Mouse (Mus musculus): ENCODE results near the gene Nprl3.
A peak's percentile ranks its signal among the peaks of the same experiment; 100 is the strongest.
"Not testable (repeated sequence)": the region's sequence is repeated elsewhere in the genome, so short reads cannot be mapped to it uniquely, and the experiment has no call there.

Gene Nprl3

GRCm38 (mm10) chr11:32267188-32267884 lies at the start of gene Nprl3:
Nprl3 (minus strand) TSS chr11:32267707.
- peak; percentile 97 for DNase-seq

- DNase-seq, result no peak
These were observed 48.5 kb upstream of the Nprl3 start for GRCm38 (mm10) chr11:32316009-32316408.

DNA sequence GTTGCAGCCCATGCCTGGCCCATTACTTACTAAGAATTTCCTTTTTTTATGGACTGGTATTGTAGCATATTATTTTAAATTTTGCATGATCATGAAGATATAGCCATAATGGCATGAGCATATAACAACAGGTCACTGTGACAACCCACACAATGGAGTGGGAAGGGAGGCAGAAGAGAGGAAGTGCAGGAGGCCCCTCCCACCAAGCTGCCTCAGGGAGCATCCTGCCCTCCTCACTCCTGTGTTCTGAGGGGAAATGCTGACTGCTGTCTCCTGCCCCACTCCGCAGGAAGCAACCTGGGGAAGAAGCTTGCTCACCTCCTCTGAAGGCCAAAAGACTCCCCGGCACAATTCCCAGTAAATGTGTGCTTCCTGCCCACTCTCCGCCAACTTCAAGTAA lies 42.4 kb upstream of the Nprl3 start:
- no peak for DNase-seq

DNA sequence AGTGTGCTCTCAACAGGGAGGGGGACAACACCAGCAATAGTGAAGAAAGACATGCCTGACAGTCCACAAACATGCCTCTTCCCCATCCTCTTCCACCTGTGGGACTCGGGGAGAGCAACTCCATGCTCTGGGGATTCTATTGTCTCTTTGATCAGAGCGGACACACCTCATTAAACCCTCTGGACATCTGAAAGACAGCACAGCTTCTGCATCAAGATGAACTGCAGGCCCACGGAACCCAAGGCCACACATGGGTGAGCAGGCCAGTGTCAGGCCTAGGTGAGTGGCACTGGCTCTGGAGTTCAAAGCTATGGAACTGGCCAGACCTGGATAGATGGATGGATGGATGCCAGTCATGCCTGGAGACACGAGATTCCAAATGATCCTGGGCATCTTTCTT lies 41.9 kb upstream of the Nprl3 start:
- no peak for DNase-seq

- DNase-seq, result no peak
These were observed 39.5 kb upstream of the Nprl3 start for GRCm38 (mm10) chr11:32307006-32307405.

DNA sequence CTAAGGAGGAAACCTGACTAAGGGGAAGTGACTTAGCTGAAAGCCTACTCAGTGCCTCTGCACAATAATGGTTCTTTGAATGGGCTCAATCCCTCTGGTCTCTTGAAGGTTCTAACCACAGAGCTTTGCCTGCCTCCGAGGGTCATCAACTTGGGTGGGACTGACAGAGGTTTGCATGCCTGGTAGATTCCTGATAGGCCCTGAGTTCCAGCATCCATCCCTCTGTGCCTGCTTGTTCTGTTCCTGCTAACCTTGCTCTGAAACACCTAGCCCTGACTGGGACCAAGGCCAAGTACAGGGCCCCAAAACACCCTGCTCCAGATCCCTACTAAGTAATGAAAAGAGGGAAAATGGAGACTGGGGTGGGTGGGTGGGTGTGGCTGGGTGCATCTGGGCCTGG lies 35.9 kb upstream of the Nprl3 start:
- DNase-seq, result no peak

- DNase-seq, result peak; percentile 41
These were observed 35.4 kb upstream of the Nprl3 start for GRCm38 (mm10) chr11:32302824-32303419.

- no peak for DNase-seq
These were observed 34.0 kb upstream of the Nprl3 start for GRCm38 (mm10) chr11:32301506-32301905.

GRCm38 (mm10) chr11:32300279-32301267 lies 33.1 kb upstream of the Nprl3 start:
- DNase-seq, result no peak

DNA sequence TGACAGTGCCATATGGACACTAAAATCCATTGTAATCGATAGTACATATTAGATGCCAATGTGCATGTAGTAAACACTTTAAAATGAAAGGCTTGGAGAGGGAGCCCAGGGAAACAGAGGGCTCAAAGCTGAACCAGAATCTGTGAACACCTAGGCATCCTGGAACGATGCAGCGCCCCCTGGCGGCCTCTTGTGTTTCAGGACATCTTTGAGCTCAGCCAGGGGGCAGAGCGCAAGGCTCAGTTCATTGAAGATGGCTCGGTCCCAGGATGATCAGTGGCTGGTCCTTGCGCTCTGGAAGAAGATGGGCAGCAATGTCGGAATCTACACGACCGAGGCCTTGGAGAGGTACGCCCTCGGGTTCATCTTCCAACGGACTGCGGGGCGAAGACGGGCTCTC lies 32.4 kb upstream of the Nprl3 start, which contains the start of gene Hbq1a:
Hbq1a (plus strand) TSS at position 205 of the 400 bp plus-strand sequence.
- DNase-seq, result peak; percentile 54

GRCm38 (mm10) chr11:32298532-32298918 lies 31.0 kb upstream of the Nprl3 start:
- DNase-seq, result no peak

- DNase-seq, result no peak
These were observed 30.5 kb upstream of the Nprl3 start for GRCm38 (mm10) chr11:32297866-32298531.

DNA sequence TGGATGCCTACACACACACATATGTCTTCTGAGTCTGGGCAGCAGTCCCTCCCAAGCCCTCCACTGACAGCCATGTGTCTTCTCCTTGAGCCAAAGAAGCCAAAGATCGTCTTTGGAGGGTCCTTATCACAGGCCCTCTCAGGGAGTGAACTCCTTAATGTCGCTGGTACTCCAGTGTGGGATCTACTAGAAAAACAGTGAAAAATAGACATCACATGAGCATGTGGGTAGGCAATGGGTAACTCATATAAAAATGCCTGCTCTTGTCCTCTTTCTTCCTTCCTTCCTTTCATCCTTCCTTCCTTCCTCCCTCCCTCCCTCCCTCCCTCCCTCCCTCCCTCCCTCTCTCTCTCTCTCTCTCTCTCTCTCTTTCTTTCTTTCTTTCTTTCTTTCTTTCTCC lies 29.9 kb upstream of the Nprl3 start:
- not testable (repeated sequence) for DNase-seq

GRCm38 (mm10) chr11:32296203-32296602 lies 28.7 kb upstream of the Nprl3 start, which contains the start of gene Hba-a2:
Hba-a2 (plus strand) TSS chr11:32296489.
- not testable (repeated sequence) for DNase-seq

DNA sequence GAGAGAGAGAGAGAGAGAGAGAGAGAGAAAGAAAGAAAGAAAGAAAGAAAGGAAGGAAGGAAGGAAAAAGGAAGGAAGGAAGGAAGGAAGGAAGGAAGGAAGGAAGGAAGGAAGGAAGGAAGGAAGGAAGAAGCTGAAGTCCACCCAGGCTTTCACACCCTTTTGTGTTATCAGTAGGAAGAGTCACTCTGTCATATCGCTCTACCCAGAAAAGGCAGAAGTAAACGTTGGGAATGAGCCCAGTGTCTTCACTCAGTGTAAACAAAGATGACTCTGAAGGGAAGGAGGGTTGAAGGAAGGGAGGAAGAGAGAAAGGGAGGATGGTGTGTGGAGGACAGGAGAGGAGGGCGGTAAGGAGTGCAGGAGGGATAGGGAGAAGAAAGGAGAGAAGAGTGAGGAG lies 26.0 kb upstream of the Nprl3 start:
- DNase-seq, result not testable (repeated sequence)

GRCm38 (mm10) chr11:32292819-32293218 lies 25.3 kb upstream of the Nprl3 start:
- DNase-seq, result not testable (repeated sequence)

- DNase-seq, result no peak
These were observed 20.0 kb upstream of the Nprl3 start for GRCm38 (mm10) chr11:32287493-32287825.

DNA sequence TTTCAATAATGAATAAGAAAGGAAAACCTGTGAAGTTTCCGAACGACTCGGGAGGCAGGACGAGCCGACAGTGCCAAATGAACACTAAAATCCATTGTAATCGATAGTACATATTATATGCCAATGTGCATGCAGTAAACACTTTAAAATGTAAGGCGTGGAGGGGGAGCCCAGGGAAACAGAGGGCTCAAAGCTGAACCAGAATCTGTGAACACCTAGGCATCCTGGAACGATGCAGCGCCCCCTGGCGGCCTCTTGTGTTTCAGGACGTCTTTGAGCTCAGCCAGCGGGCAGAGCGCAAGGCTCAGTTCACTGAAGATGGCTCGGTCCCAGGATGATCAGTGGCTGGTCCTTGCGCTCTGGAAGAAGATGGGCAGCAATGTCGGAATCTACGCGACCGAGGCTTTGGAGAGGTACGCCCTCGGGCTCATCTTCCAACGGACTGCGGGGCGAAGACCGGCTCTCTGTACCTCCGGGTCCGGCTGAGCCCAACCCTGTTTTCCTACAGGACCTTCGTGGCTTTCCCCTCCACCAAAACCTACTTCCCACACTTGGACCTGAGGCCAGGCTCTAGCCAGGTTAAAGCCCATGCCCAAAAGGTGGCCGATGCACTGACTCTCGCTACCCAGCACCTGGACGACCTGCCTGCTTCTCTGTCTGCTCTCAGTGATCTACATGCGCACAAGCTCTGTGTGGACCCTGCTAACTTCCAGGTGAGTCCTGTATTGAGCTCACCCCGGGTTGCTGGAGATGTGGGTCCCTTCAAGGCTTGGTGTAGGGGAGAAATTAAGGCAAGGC lies 19.4 kb upstream of the Nprl3 start, which contains the start of gene Hbq1b:
Hbq1b (plus strand) TSS at position 271 of the 798 bp plus-strand sequence.
- peak; percentile 73 for DNase-seq

- not testable (repeated sequence) for DNase-seq
These were observed 18.4 kb upstream of the Nprl3 start for GRCm38 (mm10) chr11:32285887-32286286.

DNA sequence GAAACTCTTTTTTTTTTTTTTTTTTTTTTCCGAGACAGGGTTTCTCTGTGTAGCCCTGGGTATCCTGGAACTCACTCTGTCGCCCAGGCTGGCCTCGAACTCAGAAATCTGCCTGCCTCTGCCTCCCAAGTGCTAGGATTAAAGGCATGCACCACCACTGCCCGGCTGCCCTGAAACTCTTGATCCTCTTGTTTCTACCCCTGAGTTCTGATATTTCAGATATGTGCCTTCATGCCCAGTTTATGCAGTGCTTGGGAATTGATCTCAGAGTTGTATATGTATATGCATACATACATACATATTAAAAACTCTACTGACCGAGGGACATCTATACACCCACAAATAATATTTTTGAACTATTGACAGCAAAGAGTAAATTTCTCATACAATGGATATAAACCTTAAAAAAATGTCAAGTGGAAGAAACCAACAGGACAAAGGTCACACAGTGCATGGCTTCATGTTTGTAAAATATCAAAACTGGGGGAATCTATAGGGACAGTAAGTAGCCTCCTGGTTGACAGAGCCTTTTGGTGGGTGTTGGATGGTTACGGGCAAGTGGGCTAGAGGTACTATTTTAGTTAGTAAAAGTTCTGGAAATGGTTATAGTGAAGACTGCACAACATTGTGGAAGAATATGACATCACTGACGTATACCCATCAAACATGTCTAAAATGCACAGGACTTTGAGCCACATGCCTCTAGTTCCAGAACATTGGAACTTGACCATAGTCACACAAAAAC lies 17.7 kb upstream of the Nprl3 start:
- no peak for DNase-seq

GRCm38 (mm10) chr11:32284582-32284981 lies 17.1 kb upstream of the Nprl3 start:
- DNase-seq, result not testable (repeated sequence)

Data from right cerebral cortex, postnatal 25 days (tissue).